In genomic region chr15:25886581-25887011, GRCm38 (mm10) we compare ENCODE assay signal across 8 mouse cellular contexts. TPM values are rescaled to one million over a fixed set of nuclear protein-coding genes. Genes with fewer than 3 reads are reported as not detected.
DNase-seq lines count a peak whose midpoint lies in the region; ATAC-seq lines count a peak whose summit lies in the region.

No protein-coding gene starts in this region.

- no peak overlapping the region for H3K9ac ChIP-seq in midbrain, embryonic 14.5 days (replicated peaks; ENCODE audit: low read length)

- no peak overlapping the region for H3K4me3 ChIP-seq in heart, embryonic 10.5 days
- H3K4me3 ChIP-seq in midbrain, embryonic 14.5 days (replicated peaks; ENCODE audit: low read depth, low read length), result no peak overlapping the region

- no peak overlapping the region for H3K27ac ChIP-seq in heart, embryonic 10.5 days
- H3K27ac ChIP-seq in midbrain, embryonic 14.5 days (replicated peaks; ENCODE audit: low read depth, low read length), result no peak overlapping the region

- no peaks in the 10 kb centered on the region for H3K27me3 ChIP-seq in heart, embryonic 10.5 days (ENCODE audit: insufficient read depth, poor library complexity, severe bottlenecking)
- H3K27me3 ChIP-seq in midbrain, embryonic 14.5 days (ENCODE audit: control insufficient read depth, insufficient read depth, low read length), result no peaks in the 10 kb centered on the region

- WGBS in heart, embryonic 10.5 days, result 84% methylated on average over 6 of the region's 6 CpGs
- WGBS in midbrain, embryonic 14.5 days, result 83% methylated on average over 6 of the region's 6 CpGs

- peak; percentile 94 for DNase-seq in heart, adult 11 months
- DNase-seq in heart, embryonic 10.5 days (ENCODE audit: low spot score), result no peak
- peak; percentile 61 for DNase-seq in fibroblast of lung, adult 2 months (ENCODE audit: low read depth)
- DNase-seq in kidney, postnatal 25 days, result peak; percentile 86 to 95
- DNase-seq in lung, postnatal 10 days, result peak; percentile 90
- DNase-seq in midbrain, embryonic 14.5 days, result no peak
- no peak for DNase-seq in embryo, embryonic 10 days (ENCODE audit: low spot score)
- no peak for DNase-seq in yolk sac, embryonic 10.5 days (ENCODE audit: low spot score)

- ATAC-seq in midbrain, embryonic 14.5 days (ENCODE audit: low FRiP score, low TSS enrichment), result no peak

- H3K36me3 ChIP-seq in heart, embryonic 10.5 days, result no peaks in the 10 kb centered on the region
- no peaks in the 10 kb centered on the region for H3K36me3 ChIP-seq in midbrain, embryonic 14.5 days (ENCODE audit: control insufficient read depth, insufficient read depth, low read length)

- H3K4me1 ChIP-seq in heart, embryonic 10.5 days, result no peaks in the 10 kb centered on the region
- no peaks in the 10 kb centered on the region for H3K4me1 ChIP-seq in midbrain, embryonic 14.5 days (ENCODE audit: control insufficient read depth, insufficient read depth, low read length)

- no peak overlapping the region for H3K4me2 ChIP-seq in midbrain, embryonic 14.5 days (ENCODE audit: low read length)

- H3K9me3 ChIP-seq in heart, embryonic 10.5 days, result no peaks in the 10 kb centered on the region
- H3K9me3 ChIP-seq in midbrain, embryonic 14.5 days (ENCODE audit: control insufficient read depth, low read length), result no peaks in the 10 kb centered on the region

RNA-seq across cellular contexts. Expression of gene Retreg1, which starts 43.6 kb away (rescaled TPM):
- 20.2 and 38.4 TPM in 2 replicates for polyA plus RNA-seq in heart, embryonic 10.5 days (2016; fragmentation: Nextera tagmentation; extraction: Ambion mirVana)
- 13.6 and 16.7 TPM in 2 replicates for polyA plus RNA-seq in midbrain, embryonic 14.5 days (2014; fragmentation: Nextera tagmentation; extraction: Ambion mirVana)

Comparison
In these comparisons a context has a peak if more than half of its experiments do, and no peak if none do; other contexts are left out.
1. DNase-seq: peak in heart, adult 11 months (single experiment), fibroblast of lung, adult 2 months (single experiment), kidney, postnatal 25 days (2 of 2) and lung, postnatal 10 days (single experiment); none in heart, embryonic 10.5 days (single experiment), midbrain, embryonic 14.5 days (single experiment), embryo, embryonic 10 days (single experiment) and yolk sac, embryonic 10.5 days (single experiment).